Mouse (Mus musculus) layer of hippocampus, adult 18-20 months (tissue): Measurements from ENCODE around the gene Gm47995. TPM values are rescaled to one million over a fixed set of nuclear protein-coding genes. Genes with fewer than 3 reads are reported as not detected.
"Not testable (repeated sequence)": the region's sequence is repeated elsewhere in the genome, so short reads cannot be mapped to it uniquely, and the experiment has no call there.

Experiments
- DNase-seq, 2 experiments: peaks; one replicate each; pipeline ENCODE4 v3.0.0; 2022; ENCODE audit warnings: low spot score in 2 of 2
- long read RNA-seq: library from polyadenylated mRNA; stranded (forward); transcript quantifications from one replicate; pipeline ENCODE4 v2.0.0, GENCODE M21; 2021
- total RNA-seq, 2 experiments: library from RNA; stranded (reverse); gene quantifications; 2 replicates each; pipeline ENCODE4 v1.2.3; 2021

Gene Gm47995
- not detected for total RNA-seq
- long read RNA-seq, result 0 reads

GRCm38 (mm10) chr1:151198120-151198519 lies at the start of gene Gm47995:
Gm47995 (plus strand) TSS chr1:151198448.
- not testable (repeated sequence) for DNase-seq

- no peak for DNase-seq
Observed at GRCm38 (mm10) chr1:151150211-151150610, 48.0 kb upstream of the Gm47995 start.

- DNase-seq, result no peak
Observed at GRCm38 (mm10) chr1:151151089-151151488, 47.2 kb upstream of the Gm47995 start.

- no peak for DNase-seq
Observed at GRCm38 (mm10) chr1:151153056-151153652, 45.1 kb upstream of the Gm47995 start.

GRCm38 (mm10) chr1:151154131-151154530 lies 44.1 kb upstream of the Gm47995 start:
- not testable (repeated sequence) for DNase-seq

- DNase-seq, result no peak
Observed at GRCm38 (mm10) chr1:151156129-151156528, 42.1 kb upstream of the Gm47995 start.

- no peak for DNase-seq
Observed at GRCm38 (mm10) chr1:151156777-151157632, 41.2 kb upstream of the Gm47995 start.

GRCm38 (mm10) chr1:151157963-151158856 lies 40.0 kb upstream of the Gm47995 start:
- DNase-seq, result no peak

- DNase-seq, result no peak
Observed at GRCm38 (mm10) chr1:151158857-151159510, 39.3 kb upstream of the Gm47995 start.

GRCm38 (mm10) chr1:151166031-151166430 lies 32.2 kb upstream of the Gm47995 start:
- DNase-seq, result no peak

- DNase-seq, result no peak
Observed at GRCm38 (mm10) chr1:151167297-151168047, 30.8 kb upstream of the Gm47995 start.

- no peak for DNase-seq
Observed at GRCm38 (mm10) chr1:151168637-151169036, 29.6 kb upstream of the Gm47995 start.

GRCm38 (mm10) chr1:151171572-151172461 lies 26.4 kb upstream of the Gm47995 start:
- DNase-seq, result no peak

GRCm38 (mm10) chr1:151177030-151177936 lies 21.0 kb upstream of the Gm47995 start:
- no peak for DNase-seq

GRCm38 (mm10) chr1:151177937-151178271 lies 20.3 kb upstream of the Gm47995 start:
- no peak for DNase-seq

GRCm38 (mm10) chr1:151178505-151179083 lies 19.7 kb upstream of the Gm47995 start:
- no peak for DNase-seq

GRCm38 (mm10) chr1:151180167-151180566 lies 18.1 kb upstream of the Gm47995 start:
- no peak for DNase-seq

GRCm38 (mm10) chr1:151182266-151182665 lies 16.0 kb upstream of the Gm47995 start, which contains the start of gene Gm47985:
Gm47985 (plus strand) TSS chr1:151182537.
- DNase-seq, result not testable (repeated sequence)
